Mouse (Mus musculus) gastrocnemius, adult 18-20 months (tissue): ENCODE measurements at regions not wholly inside any gene's neighbourhood (a gene's known extent, or its start where the extent isn't known, plus 50 kb on each side); places are given as distances from the start of the nearest gene placed in this dataset.

ENCODE experiments used
- DNase-seq: peaks from one replicate; pipeline ENCODE4 v3.0.0; 2021; ENCODE audit warnings: low spot score

GRCm38 (mm10) chr13:99781616-99782015, 119.3 kb downstream of the Cartpt start:
- no peak for DNase-seq

- DNase-seq, result no peak
Measured at GRCm38 (mm10) chr13:99780751-99781460, 120.0 kb downstream of the Cartpt start.

DNA sequence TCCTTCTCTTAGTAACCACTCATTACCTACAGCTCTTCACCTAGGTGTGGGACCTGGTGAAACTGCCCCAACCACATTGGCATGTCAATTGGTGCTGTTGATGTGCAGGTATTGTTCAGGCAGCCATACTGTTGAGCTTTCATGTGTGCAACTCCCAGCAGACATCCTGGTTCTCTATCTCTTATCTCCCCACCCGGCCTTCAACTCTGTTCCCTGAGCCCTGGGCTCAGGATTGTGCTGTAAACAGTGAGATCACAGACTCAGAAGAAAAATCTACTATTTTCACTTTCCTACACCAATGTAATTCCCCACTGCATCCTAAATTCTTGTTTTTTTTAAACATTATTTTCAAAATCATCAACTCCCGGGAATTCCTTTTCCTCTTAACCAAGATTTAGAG, 122.1 kb downstream of the Cartpt start:
- no peak for DNase-seq

DNA sequence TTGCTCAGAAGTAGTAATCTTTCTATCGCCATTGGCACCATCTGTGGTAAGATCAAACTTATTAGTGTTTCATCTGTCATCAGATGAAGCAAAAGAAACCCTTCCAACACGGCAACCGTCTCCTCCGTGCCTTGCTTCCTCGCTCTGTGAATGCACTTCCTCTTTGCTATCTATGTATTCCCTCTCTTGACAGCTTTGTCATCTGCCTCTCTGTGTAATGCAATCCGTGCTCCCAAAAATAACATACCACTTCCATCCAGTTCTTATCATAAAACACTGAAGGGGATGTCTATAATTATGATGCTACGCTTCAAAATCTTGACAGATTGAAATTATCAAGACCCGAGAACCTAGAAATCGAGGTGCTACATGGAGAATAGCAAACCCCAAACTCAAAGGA, 123.2 kb downstream of the Cartpt start:
- DNase-seq, result no peak

DNA sequence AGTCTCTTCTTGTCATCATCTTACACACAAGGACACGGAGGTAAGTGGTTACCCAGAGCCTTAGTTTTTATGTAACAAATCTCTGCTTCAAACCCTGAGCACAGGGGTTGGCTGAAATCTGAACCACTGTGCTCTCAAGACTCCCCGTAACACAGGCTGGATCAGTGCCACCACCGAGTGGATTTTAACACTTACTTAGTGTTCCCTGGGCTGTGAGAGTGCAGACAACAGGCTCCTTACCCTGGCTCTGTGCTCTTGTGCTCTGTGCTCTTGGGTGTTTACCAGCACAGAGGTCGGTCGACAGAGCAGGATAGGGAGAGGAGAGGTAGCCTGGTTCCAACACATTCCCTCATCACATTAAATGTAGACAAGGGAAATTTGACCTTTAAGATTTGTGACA, 134.9 kb downstream of the Cartpt start:
- peak; percentile 54 for DNase-seq

DNA sequence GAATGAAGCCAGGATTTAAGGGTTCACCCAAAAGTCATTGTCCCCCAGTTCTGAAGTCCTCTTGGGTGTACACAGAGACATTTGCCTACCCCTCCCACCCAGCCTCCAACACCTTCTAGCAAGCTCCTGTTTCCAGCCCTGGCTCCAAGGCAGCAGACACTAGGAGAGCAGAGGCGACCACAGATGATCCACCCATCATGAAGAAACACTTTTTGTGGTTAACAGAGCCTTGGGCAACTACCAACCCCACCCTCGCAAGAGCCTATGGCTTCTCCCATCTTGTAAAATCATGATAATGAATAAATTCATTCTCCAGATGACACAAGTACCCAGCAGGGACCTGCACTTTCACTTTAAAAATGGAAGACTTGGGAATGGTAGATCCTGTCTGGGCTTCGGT, 136.1 kb downstream of the Cartpt start:
- DNase-seq, result no peak

- DNase-seq, result no peak
Measured at GRCm38 (mm10) chr13:99764097-99764714, 136.7 kb downstream of the Cartpt start.

- no peak for DNase-seq
Measured at GRCm38 (mm10) chr13:99761843-99762242, 139.0 kb downstream of the Cartpt start.

GRCm38 (mm10) chr13:99761423-99761822, 139.5 kb downstream of the Cartpt start:
- no peak for DNase-seq

- no peak for DNase-seq
Measured at GRCm38 (mm10) chr13:99760646-99761045, 140.2 kb downstream of the Cartpt start.

- no peak for DNase-seq
Measured at GRCm38 (mm10) chr13:99759256-99760044, 141.4 kb downstream of the Cartpt start.

DNA sequence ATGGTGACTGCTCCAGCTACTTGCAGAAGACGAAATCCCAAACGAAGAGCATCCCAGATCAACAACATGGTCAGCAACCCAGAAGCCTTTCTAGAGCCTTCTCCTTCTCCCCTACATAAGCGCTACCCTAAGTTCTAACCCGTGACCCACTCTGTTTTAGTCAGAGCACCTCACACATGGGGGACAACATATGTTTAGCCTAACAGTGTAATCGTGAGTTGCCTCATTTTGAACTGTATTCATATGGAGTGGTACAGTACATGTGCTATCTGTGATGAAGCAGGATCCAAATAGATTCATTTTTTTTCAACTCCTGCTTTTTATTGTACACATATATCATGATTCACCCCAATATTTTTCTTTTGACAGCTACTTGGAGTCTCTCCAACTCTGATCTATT, 146.2 kb downstream of the Cartpt start:
- DNase-seq, result no peak

- DNase-seq, result no peak
Measured at GRCm38 (mm10) chr13:99754251-99754652, 146.6 kb downstream of the Cartpt start.

GRCm38 (mm10) chr13:99753526-99753925, 147.4 kb downstream of the Cartpt start:
- DNase-seq, result no peak

- DNase-seq, result no peak
Measured at GRCm38 (mm10) chr13:99750729-99751128, 150.2 kb downstream of the Cartpt start.

- no peak for DNase-seq
Measured at GRCm38 (mm10) chr13:99749342-99749741, 151.5 kb downstream of the Cartpt start.

- DNase-seq, result no peak
Measured at GRCm38 (mm10) chr13:99748128-99748527, 152.8 kb downstream of the Cartpt start.

DNA sequence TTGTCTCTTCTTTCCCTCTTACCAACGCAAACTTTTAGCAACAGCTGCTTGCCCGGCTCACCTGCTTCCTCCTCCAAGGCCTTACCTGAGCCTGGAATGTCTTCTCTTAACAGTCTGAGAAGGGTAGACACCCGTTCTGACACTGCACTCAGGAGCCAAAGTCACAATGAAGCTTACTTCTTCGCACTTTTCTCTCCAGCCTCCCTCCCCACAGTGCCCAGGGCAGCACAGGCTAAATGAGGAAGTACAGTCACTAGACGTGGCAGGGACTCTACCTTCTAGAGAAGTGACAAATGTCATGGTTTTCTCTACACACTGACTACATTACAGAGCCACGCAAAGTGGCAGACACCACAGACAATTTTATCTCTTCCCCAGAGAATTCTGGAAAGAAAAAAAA, 155.4 kb downstream of the Cartpt start:
- no peak for DNase-seq

DNA sequence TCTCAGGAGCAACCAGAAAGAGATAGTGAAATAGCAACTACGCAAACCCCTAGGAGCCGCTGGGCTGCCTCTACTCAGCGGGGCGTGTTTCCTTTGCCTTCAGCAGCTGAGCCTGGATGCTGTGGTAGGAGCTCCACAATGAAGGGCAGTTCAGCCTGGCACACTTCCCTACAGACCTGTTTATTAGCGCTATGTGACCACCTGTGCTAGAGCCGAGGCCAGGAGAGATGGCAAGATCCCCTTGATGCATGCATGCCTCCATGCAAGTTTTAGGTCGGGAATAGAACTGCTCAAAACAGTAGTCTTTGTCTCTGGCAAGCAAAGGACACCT, 156.1 kb downstream of the Cartpt start:
- no peak for DNase-seq

- no peak for DNase-seq
Measured at GRCm38 (mm10) chr13:99743952-99744789, 156.7 kb downstream of the Cartpt start.

DNA sequence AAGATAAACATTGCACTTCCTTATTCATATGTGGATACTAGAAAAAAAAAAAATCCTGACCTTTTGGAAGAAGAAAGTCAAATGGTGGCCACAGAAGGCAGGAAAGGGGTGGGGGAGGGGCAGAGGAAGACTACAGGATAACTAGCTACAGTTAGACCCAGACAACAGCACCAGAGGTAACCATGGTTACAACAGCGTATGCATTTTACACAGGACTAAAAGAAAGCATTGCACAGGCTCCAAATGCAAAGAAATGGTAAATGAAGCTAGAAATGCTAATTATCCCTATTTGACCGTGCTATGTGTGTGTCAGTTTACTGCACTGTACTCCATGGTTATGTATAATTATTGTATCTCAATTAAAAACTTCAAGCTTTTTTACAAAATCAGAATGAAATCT, 158.4 kb downstream of the Cartpt start:
- DNase-seq, result no peak

- no peak for DNase-seq
Measured at GRCm38 (mm10) chr13:99741981-99742380, 158.9 kb downstream of the Cartpt start.
